Comparison of ENCODE assay signal across 8 mouse cellular contexts in genomic region chr10:80259861-80260641, GRCm38 (mm10). TPM values are rescaled to one million over a fixed set of nuclear protein-coding genes. Genes with fewer than 3 reads are reported as not detected.
DNase-seq lines count a peak whose midpoint lies in the region; ATAC-seq lines count a peak whose summit lies in the region.

No protein-coding gene starts in this region.

- peak overlapping the region; percentile 91 for H3K4me2 ChIP-seq in hindbrain, embryonic 16.5 days (ENCODE audit: low read length)
- H3K4me2 ChIP-seq in stomach, embryonic 15.5 days = peak overlapping the region; percentile 97

- no peak for ATAC-seq in hindbrain, embryonic 16.5 days
- no peak for ATAC-seq in stomach, embryonic 15.5 days (ENCODE audit: insufficient read depth, low FRiP score, low read depth)

- DNase-seq in adrenal gland, adult (ENCODE audit: inconsistent age in 2 of 2, low spot score in 1 of 2) = peak; percentile 87 to 93
- peak; percentile 83 for DNase-seq in cerebellum, adult 9-10 months
- DNase-seq in frontal cortex, postnatal 14 days (ENCODE audit: low spot score in 2 of 2) = peak; percentile 58 to 64
- peak; percentile 50 to 83 for DNase-seq in left cerebral cortex, adult 8-10 months (ENCODE audit: low spot score in 2 of 2)
- peak; percentile 67 for DNase-seq in midbrain, embryonic 10.5 days (ENCODE audit: low spot score)
- no peak for DNase-seq in spleen, postnatal 4 days (ENCODE audit: low spot score in 2 of 2)

- peak overlapping the region; percentile 47 for H3K4me3 ChIP-seq in hindbrain, embryonic 16.5 days (ENCODE audit: low read length)
- H3K4me3 ChIP-seq in midbrain, embryonic 10.5 days = peak overlapping the region; percentile 63
- H3K4me3 ChIP-seq in stomach, embryonic 15.5 days (replicated peaks) = peak overlapping the region; percentile 59

- no peaks in the 10 kb centered on the region for H3K27me3 ChIP-seq in hindbrain, embryonic 16.5 days (replicated peaks; ENCODE audit: control insufficient read depth, insufficient read depth, low read length)
- no peaks in the 10 kb centered on the region for H3K27me3 ChIP-seq in midbrain, embryonic 10.5 days (ENCODE audit: low read depth, poor library complexity, severe bottlenecking)
- H3K27me3 ChIP-seq in stomach, embryonic 15.5 days (replicated peaks) = no peaks in the 10 kb centered on the region

- H3K9me3 ChIP-seq in hindbrain, embryonic 16.5 days (ENCODE audit: control insufficient read depth, low read length) = no peaks in the 10 kb centered on the region
- no peaks in the 10 kb centered on the region for H3K9me3 ChIP-seq in midbrain, embryonic 10.5 days (replicated peaks)
- H3K9me3 ChIP-seq in stomach, embryonic 15.5 days = no peaks in the 10 kb centered on the region

- H3K27ac ChIP-seq in hindbrain, embryonic 16.5 days (ENCODE audit: low read depth, low read length) = peak overlapping the region; percentile 85
- H3K27ac ChIP-seq in midbrain, embryonic 10.5 days (replicated peaks) = peak overlapping the region; percentile 91
- H3K27ac ChIP-seq in stomach, embryonic 15.5 days = peak overlapping the region; percentile 97

- H3K4me1 ChIP-seq in hindbrain, embryonic 16.5 days (ENCODE audit: control insufficient read depth, insufficient read depth, low read depth, low read length) = peaks cover 22% of the 10 kb centered on the region
- peaks cover 66% of the 10 kb centered on the region for H3K4me1 ChIP-seq in midbrain, embryonic 10.5 days
- peaks cover 21% of the 10 kb centered on the region for H3K4me1 ChIP-seq in stomach, embryonic 15.5 days

- peak overlapping the region; percentile 76 for H3K9ac ChIP-seq in hindbrain, embryonic 16.5 days (ENCODE audit: low read depth, low read length)
- H3K9ac ChIP-seq in stomach, embryonic 15.5 days = peak overlapping the region; percentile 47

- H3K36me3 ChIP-seq in hindbrain, embryonic 16.5 days (ENCODE audit: control insufficient read depth, insufficient read depth, low read length) = peaks cover 21% of the 10 kb centered on the region
- peaks cover 45% of the 10 kb centered on the region for H3K36me3 ChIP-seq in midbrain, embryonic 10.5 days
- peaks cover 25% of the 10 kb centered on the region for H3K36me3 ChIP-seq in stomach, embryonic 15.5 days

- WGBS in hindbrain, embryonic 16.5 days = 3% methylated on average over 19 of the region's 19 CpGs
- WGBS in midbrain, embryonic 10.5 days = 8% methylated on average over 19 of the region's 19 CpGs
- 9% methylated on average over 19 of the region's 19 CpGs for WGBS in stomach, embryonic 15.5 days

RNA-seq across cellular contexts. Expression of gene Gamt, which starts 0.8 kb away (rescaled TPM):
- 31.8 and 32.6 TPM in 2 replicates for polyA plus RNA-seq in hindbrain, embryonic 16.5 days (2015; fragmentation: Nextera tagmentation; extraction: Ambion mirVana)
- total RNA-seq in left cerebral cortex, adult 8-10 months (2022) = 10 to 100 TPM; 28.8 to 33.6 (median 31.1) TPM
- 32.5 and 35.5 TPM in 2 replicates for polyA plus RNA-seq in midbrain, embryonic 10.5 days (2016; fragmentation: Nextera tagmentation; extraction: Ambion mirVana)
- 111 and 148 TPM in 2 replicates for polyA plus RNA-seq in stomach, embryonic 15.5 days (2015; fragmentation: Nextera tagmentation; extraction: Ambion mirVana)

RNA-seq across cellular contexts. Expression of gene Dazap1, which starts 1.2 kb away (rescaled TPM):
- polyA plus RNA-seq in hindbrain, embryonic 16.5 days (2015; fragmentation: Nextera tagmentation; extraction: Ambion mirVana) = 38.4 and 38.5 TPM in 2 replicates
- 10 to 100 TPM; 76.4 to 90.1 (median 83.5) TPM for total RNA-seq in left cerebral cortex, adult 8-10 months (2022)
- polyA plus RNA-seq in midbrain, embryonic 10.5 days (2016; fragmentation: Nextera tagmentation; extraction: Ambion mirVana) = 43.7 and 50.6 TPM in 2 replicates
- 62.4 and 66.4 TPM in 2 replicates for polyA plus RNA-seq in stomach, embryonic 15.5 days (2015; fragmentation: Nextera tagmentation; extraction: Ambion mirVana)

RNA-seq across cellular contexts. Expression of gene Ndufs7, which starts 11.1 kb away (rescaled TPM):
- 349 and 361 TPM in 2 replicates for polyA plus RNA-seq in hindbrain, embryonic 16.5 days (2015; fragmentation: Nextera tagmentation; extraction: Ambion mirVana)
- 100 to 1,000 TPM; 214 to 225 (median 218) TPM for total RNA-seq in left cerebral cortex, adult 8-10 months (2022)
- 288 and 314 TPM in 2 replicates for polyA plus RNA-seq in midbrain, embryonic 10.5 days (2016; fragmentation: Nextera tagmentation; extraction: Ambion mirVana)
- polyA plus RNA-seq in stomach, embryonic 15.5 days (2015; fragmentation: Nextera tagmentation; extraction: Ambion mirVana) = 326 and 364 TPM in 2 replicates

RNA-seq across cellular contexts. Expression of gene Rps15, which starts 32.2 kb away (rescaled TPM):
- 491 and 527 TPM in 2 replicates for polyA plus RNA-seq in hindbrain, embryonic 16.5 days (2015; fragmentation: Nextera tagmentation; extraction: Ambion mirVana)
- 1,000 to 10,000 TPM in 1 of 4 experiments, 100 to 1,000 TPM in 3; 922 to 1,007 (median 961) TPM for total RNA-seq in left cerebral cortex, adult 8-10 months (2022)
- 889 and 1,053 TPM in 2 replicates for polyA plus RNA-seq in midbrain, embryonic 10.5 days (2016; fragmentation: Nextera tagmentation; extraction: Ambion mirVana)
- polyA plus RNA-seq in stomach, embryonic 15.5 days (2015; fragmentation: Nextera tagmentation; extraction: Ambion mirVana) = 904 and 948 TPM in 2 replicates

RNA-seq across cellular contexts. Expression of gene Mum1, which starts 33.8 kb away (rescaled TPM):
- 38.0 and 38.7 TPM in 2 replicates for polyA plus RNA-seq in hindbrain, embryonic 16.5 days (2015; fragmentation: Nextera tagmentation; extraction: Ambion mirVana)
- total RNA-seq in left cerebral cortex, adult 8-10 months (2022) = 10 to 100 TPM; 41.9 to 51.7 (median 44.1) TPM
- 154 and 166 TPM in 2 replicates for polyA plus RNA-seq in midbrain, embryonic 10.5 days (2016; fragmentation: Nextera tagmentation; extraction: Ambion mirVana)
- 58.6 and 66.5 TPM in 2 replicates for polyA plus RNA-seq in stomach, embryonic 15.5 days (2015; fragmentation: Nextera tagmentation; extraction: Ambion mirVana)

Comparison
In these comparisons a context has a peak if more than half of its experiments do, and no peak if none do; other contexts are left out.
1. DNase-seq: peak in adrenal gland, adult (2 of 2), cerebellum, adult 9-10 months (single experiment), frontal cortex, postnatal 14 days (2 of 2), left cerebral cortex, adult 8-10 months (2 of 2) and midbrain, embryonic 10.5 days (single experiment); none in spleen, postnatal 4 days (0 of 2).
2. Peak in every context shown above with its lines, with median percentiles within 50 percentile points of each other: H3K27ac ChIP-seq and H3K4me3 ChIP-seq.